Mouse (Mus musculus) T-cell, adult 2 months (primary cell): ENCODE data around the gene Sik1.

Experiments used
- DNase-seq: peaks from one replicate; pipeline ENCODE4 v3.0.0; 2022; ENCODE audit warnings: low spot score

Gene Sik1

DNA sequence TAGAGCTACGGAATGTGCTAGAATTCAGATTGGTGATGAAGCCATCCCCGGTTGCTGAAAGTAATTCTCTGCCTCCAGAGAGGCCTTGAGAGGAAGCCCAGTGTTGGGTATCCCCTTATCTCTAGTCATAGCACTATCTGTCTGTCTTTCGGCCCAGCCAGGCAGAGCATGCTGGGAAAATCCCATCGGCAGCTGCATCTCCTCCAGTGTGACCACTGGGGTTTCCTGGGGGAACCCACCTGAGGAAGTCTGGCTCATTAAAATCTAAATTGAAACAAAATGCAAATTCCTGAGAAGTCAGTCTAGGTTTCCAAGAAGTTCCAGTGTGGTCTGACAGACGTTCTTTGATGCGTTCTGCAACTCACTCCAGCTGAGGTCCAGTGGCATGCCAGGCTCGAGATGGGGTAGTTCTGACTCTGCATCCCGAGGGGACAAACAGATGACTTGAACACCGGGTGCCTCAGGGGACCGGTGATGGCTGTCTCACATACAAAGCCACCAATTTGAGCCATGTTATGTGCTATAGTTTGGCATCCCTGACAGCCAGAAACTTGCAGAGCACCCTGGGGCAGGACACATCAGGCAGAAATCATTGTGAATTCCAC lies 19.8 kb upstream of the Sik1 start:
- no peak for DNase-seq

DNA sequence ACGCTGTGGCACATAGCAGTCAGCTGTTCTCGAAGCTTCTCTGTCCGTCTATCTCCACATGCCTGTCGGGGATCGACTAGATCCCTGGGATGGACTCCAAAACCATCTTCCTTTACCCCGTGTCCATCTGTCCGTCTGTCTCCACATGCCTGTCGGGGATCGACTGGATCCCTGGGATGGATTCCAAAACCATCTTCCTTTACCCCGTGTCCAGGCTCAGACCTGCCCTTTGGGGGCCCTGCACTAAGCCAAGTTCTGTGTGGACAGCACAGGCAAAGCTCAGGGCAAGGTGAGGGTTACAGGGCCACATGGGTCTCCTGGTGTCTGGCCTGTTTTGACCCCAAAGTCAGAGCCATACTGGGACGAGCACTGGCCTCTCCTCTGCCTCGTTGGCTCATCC lies 19.1 kb upstream of the Sik1 start:
- no peak for DNase-seq

DNA sequence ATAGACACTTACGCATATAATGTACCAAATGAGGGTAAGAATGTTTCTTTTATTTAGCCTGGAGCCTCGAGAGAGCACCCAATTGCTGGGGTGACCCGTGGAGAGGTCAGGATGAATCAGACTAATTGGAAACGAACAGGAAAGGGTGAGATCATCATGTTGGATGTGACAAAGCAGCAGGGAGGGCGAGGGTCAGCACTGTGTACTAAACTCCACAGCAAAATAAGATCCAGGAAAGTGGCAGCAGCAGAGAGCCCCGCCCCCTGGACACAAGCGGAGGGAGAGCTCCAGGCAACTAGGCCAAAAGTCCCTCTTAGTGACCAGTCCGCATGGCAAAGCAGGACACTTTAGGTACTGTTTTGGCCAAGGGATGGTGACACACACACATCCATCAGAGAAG lies 18.4 kb upstream of the Sik1 start:
- no peak for DNase-seq

DNA sequence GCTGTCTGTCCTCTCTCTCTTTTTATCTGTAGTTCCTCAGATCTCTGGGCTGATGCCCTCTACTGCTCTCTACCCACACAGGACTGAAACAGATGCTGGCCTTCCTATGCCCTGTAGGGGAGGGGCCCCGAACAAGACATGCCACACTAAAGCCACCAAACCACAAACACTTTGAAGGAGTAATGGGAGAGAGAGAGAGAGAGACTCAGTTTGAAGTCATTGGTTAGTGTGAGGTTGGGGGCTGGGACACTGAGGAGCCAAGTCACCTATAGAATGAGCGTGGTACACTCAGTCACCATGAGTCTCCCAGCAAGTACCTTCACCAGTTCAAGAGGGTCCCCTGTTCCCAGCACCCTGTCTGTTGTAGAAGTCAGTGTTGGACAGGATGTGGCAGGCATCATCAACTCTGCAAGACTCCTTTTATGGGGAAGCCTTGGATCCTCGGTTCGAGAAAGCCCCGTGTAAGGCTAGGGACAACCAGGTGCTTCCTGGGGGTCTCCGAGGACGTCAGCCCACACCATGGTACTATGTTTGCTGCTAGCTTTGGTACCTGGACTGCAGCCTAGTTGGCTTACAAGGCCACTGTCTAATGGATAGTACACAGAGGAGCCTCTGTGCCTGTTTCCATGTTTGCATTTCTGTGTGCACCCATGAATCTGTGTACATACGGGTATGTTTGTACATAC lies 17.7 kb upstream of the Sik1 start:
- DNase-seq = no peak

DNA sequence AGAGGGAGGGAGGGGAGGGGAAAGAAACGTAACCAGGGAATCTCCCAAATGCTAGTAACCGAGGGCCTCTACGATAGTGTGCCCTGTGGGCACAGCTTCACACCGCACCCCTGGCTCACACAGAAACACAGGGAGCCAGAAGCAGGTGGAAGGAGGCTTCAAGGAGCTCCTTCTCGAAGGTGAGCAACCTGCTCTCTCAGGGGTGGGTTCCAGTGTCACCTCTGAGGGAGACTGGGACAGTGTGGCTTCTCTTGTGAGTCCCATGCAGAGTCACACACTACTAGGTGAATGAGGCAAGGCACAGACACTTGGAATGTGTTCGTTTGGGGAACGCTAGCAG lies 17.2 kb upstream of the Sik1 start:
- no peak for DNase-seq

DNA sequence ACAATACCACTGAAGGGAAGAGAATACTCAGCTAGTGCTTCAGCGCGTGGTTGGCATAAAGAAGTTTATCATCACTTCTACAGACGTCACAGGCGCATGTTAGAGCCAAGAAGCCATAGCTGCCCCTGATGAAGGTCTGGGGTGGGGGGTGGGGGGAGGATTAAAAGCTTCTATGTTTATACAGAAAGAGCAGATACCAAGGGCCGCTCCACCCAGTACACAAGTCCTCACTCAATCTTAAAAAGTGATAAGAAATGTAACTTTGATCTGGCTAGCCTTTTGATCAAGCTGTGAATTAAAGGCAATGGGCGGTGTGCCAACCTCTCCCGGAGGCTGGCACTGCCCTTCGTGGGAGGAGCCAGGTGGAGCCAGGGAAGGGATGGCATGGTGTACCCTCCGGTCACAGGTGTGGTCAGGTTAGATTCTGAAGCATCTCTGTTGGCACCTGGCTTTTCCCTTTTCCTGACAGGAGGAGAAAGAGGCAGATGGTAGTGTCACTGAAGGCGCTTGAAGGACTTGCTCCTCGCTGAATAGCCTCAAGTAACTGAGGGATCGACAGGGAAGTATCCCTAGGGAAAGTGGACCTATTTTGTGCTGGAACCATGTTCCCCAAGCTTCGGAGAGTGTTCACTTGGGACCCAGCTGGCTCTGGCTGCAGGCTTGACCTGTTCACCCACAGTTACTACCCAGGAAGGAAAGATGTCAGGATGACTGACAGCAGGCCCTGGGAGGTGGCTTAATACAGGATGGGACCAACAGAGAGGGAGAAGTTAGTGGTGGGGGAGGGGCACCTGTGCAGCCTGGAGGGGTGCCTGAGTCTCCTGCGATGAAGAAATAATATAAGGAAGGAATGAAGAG lies 16.6 kb upstream of the Sik1 start:
- no peak for DNase-seq

DNA sequence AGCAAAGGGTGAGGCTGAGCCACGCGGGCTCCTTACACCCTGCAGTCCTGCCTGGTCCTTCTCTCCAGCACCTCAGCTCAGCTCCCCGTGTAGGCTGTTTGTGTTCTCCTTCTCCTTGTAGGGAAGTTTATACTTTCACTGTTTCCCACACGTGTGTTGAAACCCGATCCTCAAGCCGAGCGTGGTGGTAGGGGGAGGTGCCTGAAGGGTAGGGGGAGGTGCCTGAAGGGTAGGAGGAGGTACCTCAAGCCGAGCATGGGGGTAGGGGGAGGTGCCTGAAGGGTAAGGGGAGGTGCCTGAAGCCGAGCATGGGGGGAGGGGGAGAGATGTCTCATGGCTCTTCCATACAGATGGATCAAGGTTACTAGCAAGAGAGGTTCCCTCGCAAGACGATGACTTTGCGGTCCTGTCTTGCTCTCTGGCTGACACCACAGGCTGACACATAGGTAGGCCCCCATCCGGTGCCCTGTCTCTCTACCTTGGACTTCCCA lies 15.4 kb upstream of the Sik1 start:
- DNase-seq = no peak

DNA sequence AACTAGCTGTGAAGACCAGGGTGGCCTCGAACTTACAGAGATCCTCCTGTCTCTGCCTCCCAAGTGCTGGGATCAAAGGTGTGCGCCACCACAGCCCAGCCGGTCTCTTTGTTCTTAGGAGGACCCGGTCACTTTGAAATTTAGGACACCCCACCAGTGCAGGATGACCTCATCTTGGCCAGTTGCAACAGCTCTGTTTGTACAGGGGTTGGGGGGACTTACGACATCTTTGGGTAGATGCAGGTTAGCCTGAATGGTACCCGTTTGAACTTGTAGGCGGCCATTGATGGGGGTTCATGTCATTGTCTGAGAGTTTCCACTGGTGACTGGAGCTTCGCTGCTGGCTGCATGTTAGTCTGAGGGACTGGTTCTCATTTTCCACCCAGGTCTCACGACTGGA lies 14.8 kb upstream of the Sik1 start:
- DNase-seq = no peak

DNA sequence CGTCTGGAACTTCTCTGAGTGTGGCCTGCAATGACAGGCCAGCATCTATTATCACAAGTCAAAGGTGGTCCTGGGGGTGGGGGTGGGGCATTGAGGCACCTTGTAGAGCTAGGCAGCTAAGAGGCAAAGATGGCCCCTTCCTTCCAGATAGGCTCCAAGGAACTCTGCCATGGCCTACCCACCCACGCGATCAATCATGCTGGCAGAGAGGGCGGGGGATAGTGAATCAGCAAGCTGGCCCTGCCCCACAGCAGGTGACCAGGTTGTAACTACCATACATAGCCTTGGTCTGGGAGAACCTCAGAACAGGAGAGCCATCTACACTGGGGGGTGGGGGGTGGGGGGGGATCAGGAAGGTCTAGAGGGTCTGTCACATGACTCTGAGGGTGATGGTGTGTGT lies 12.5 kb upstream of the Sik1 start:
- DNase-seq = no peak

DNA sequence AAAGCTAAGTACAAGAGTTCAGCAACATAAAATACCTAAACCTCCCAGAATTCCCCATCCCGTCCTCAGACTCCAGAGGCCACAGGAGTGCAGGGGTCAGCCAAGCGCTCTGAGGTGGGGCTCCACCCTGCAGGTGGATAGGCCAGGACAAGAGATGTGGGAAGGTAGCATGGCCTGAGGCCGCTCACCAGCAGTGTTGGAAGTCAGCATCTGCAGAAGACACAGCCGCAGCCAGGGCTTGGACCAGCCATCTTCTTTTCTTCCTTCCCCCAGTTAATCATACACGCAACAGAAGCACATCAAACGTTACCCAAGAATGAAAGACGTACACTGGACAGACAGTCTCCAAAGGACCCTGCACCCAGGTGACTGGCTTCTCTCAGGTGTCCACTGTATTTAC lies 11.5 kb upstream of the Sik1 start:
- DNase-seq = no peak

DNA sequence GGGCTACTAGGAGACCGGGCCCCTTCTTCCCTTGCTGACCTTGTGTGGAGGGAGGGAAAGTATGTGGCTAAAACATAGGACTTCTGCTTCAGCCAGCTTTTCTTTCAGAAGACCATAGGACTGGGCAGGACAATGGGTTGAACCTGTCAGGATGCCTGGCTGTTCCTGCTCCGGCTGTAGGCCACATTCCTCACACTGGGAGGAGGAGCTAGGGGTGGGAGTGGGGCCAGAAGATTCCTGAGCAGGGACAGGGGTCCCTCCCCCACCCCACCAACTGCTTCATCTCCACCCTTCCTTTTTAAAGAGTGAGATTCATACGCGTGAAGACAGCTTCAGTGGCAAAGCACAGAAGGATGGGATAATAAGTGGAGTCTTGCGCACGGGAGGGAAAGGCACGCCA lies 10.0 kb upstream of the Sik1 start:
- no peak for DNase-seq

DNA sequence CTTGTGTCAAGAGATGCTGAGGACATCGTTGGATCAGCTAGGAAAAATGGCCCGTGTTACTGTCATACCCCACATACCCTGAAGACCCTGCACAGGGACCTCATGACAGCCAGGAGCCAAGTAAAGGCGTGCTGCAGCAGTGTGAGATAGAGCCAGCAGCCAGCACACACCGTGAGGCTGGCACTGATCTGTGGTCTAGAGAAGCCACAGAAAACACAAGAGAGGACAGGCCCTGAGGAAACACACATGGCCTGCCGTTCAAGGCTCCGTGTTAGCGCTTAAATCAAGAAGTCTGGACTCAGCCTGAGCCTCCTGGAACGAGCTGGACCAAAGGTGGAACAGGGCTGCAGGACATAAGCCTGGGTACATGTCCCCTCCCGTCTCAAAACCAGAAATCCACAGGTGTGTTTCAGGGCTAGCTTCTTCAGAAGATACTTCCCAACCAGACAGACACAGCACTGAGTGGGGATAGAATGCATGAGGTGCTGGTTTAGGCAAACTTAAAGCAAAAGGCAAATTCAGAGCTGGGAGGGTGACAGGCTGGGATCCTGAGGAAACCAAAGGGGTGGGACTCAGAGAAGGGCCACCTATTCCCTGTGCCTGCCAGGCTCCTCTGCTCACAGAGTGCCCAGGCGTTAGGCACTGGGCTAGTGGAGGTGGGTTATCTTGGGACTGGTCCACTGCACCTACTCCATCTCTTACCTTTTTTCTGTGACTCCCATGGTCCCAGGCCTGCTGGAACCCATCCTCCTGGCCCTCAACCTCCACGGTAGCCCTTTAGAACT lies 9.3 kb upstream of the Sik1 start:
- no peak for DNase-seq

DNA sequence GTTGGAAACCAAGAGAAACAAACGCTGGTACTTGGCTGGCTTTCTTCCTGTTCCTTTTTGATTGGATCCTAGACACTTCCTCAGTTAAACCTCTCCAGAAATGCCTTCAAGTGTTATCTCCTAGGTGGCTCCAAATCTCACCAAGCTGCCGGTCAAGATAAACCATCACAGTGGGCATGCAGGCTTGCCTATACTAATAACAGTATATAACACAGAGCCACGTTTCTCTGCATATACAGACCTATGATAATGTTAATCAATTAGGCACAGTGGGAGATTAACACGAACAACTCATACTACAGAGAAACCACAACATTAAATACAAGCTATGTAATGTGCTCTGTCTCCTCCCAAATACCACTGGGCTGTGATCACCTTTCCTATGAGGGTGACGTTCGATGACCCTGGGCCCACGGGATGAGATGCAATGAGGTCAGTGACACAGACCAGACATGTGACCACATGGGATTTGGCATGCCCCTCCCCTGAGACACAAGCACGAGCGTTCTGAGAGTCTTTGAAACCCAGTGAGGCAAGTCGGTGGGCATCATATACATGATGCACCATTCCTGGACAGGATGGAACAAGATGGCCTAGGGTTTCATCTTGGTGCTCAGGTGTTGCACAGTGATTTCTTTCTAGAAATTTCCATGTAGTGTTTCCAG lies 7.7 kb upstream of the Sik1 start:
- DNase-seq = no peak

DNA sequence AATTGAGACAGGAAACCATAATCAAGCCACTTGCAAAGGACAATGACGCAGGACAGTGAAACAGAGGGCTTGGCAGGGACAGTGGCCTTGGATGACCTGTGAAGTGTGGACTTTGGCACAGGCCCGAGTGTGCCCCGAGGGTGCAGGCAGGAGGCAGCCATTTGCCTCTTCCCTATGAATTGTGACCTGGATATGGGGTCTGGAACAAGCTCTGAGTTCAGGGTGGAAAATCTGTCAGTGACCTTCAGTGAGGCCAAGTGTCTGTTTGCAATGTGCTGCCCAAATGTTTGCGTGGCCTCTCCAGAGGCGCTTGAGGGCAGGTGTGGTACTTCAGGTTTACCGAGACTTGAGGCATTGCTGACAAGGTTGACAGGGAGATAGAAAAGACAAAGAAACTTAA lies 6.5 kb upstream of the Sik1 start:
- DNase-seq = no peak

DNA sequence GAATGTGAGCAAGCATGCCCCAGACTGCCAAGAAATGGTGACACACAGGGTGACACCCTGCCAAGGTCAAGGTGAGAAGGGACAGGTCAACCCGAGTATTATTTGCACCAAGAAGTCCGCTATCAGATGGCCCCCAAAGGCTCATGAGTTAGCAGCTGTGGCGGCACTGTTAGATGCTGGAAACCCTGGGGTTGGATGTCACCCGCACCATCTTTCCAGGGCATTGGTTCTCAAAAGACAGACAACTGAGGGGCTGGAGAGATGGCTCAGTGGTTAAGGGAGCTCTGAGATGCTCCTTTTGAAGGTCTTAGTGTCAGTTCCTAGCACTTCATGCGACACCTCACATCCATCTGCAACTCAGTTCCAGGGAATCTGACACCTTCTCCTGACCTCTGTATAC lies 6.1 kb upstream of the Sik1 start:
- no peak for DNase-seq

DNA sequence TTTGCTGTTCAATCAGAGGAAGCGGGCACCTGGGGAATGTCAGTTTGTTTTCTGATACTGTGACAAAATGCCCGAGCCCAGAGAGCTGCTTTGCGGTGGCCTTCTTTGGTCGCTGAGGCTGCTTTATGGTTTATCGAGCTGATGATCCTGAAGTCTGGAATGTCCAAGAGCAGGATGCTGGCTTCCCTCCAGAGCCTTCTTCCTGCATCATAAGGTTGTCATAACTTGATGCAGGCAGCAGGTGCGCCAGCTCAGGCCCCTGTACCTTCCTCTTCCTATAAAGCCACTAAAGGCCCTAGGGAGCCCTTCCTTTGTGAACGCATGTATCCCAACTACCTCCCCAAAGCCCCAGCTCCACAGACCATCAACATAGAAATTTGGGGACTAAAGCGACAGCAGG lies 5.3 kb upstream of the Sik1 start:
- no peak for DNase-seq

DNA sequence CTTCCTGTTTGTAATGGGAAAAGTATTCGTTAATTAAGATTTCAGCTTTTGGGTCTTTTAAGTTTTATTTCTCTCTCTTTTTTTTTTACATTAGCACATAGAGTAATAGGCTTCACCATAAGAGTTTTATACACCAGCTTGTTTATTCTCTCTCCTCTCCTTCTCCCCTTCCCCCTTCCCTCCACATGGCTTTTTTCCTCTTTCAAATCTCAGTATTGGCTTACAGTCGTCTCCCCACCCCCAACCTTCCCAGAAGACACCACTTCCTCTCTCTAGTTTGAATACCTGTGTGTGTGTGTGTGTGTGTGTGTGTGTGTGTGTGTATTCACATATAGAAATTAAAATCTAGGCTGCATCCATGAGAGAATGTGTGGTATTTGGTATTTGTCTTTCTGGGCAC lies 3.8 kb upstream of the Sik1 start:
- DNase-seq = no peak

DNA sequence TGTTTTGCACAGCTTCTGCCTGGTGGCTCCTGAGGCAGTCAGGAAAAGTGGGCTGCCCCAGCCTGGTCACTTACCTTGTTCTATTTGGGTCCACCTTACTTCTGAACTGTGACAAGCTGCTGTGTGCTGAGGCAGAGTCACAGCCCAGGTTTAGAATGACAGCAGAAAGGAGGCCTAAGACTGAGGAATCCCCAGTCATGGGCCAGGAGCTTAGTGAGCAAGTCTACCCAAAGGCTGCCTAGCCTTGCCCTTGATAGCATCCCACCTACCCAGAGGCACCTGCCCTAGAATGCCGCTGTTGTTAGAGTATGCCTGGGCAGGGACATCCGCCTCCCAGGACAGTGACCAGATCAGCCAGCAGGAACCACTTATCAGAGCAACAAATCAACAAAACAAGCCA lies 3.2 kb upstream of the Sik1 start:
- no peak for DNase-seq

DNA sequence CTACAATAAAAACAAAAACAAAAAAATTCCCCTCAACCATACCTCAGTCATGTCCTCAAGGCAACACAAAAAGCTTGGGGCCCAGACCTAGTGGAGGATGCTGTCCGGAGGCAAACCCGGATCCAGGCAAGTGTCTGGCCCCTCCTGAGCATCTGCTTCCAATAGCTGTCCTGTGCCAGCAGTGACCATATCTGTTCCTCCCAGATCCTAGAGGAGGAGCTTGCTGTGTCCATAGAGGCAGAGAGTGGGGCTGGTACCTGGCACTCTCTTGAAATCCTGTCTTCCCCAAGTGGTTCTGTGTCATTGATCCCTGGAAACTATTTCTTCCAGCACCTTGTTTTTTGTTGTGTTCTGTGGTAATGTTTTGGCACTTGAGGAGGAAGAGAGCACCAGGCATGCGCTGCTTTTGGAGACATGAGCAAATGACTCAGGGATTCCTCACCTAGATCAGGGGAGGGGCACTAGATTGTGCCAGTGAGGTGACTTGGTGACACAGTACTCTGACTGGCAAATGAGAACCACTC lies 2.4 kb upstream of the Sik1 start:
- DNase-seq = no peak

DNA sequence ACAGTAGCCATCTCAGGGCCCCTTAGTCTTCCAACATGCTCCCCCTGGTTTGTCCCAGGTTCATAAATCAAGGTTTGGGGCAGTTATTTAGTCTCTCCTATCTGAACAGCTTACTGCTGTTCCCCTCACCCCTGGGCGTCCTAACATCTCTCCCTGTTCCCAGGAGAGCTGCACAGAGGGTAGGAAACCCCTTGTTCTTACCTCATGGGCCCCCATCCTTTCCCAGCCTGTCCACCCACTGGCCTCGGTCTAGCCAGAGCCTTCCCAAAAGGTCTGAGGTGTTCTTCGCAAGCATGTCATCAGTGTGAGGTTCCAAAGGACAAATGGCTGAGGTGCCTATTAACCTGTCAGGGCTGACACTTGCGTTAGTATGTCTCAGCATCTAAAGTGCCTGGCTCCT lies 1.6 kb upstream of the Sik1 start:
- DNase-seq = no peak

DNA sequence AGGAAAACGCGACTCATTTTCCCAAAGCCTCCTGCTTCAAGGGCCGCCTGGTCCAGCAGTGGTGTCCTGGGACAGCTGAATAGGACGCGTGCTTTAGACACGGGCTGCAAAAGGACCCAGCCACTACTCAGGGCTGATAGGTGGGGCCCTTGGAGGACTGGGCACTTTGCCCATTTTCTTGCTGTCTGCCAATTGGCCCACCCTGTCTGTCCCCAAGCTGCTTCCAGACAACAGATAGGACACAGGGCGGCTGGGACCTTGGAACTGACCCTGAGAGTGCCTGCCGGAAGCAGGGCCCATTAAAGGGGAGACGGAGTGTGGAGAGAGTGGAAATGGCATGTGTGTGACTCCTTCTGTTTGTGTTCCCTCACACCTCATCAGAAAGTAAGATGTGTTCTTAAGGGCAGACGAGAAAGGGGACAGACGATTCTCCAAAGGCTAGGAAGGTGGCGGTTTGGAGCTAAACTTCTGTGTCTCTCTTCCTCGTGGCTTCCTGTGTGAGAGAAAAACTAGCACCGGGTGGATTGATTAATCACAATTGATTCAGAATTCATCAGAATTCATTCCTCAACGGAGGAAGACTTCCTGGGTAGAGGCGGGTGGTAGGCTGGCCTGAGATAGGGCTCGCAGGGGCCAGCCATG lies 1.0 kb upstream of the Sik1 start:
- no peak for DNase-seq
